Mouse (Mus musculus) inflammation-experienced regulatory T-cells, adult 6 months (primary cell): ENCODE measurements around the gene Crip2. TPM values are rescaled to one million over a fixed set of nuclear protein-coding genes. Genes with fewer than 3 reads are reported as not detected.

Experiments used
- ATAC-seq: one replicate; pipeline ENCODE4 v1.8.0; 2017
- polyA plus RNA-seq, 3 experiments: library from polyadenylated mRNA; unstranded; fragments of 100-300 nt; shearing (Covaris generic); gene quantifications; one replicate each; pipeline ENCODE4 v1.2.1; 2017

The Crip2 gene
- polyA plus RNA-seq, 3 experiments from 2014 or later: 4.9 to 10.4 (median 6.0) TPM

DNA sequence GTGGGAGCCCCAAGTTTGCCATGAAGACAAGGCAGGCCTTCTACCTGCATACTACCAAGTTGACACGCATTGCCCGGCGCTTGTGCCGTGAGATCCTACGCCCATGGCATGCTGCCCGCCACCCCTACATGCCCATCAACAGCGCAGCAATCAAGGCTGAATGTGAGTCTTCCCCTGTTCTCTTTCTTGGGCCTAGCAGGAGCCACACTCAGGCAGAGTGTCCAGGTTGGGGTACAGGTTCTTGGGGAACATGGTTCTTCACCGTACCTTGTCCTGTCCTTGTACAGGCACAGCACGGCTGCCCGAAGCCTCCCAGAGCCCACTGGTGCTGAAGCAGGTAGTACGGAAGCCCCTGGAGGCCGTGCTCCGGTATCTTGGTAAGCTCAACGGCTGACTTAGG is 8.4 kb upstream of the Crip2 start:
- no peak for ATAC-seq

DNA sequence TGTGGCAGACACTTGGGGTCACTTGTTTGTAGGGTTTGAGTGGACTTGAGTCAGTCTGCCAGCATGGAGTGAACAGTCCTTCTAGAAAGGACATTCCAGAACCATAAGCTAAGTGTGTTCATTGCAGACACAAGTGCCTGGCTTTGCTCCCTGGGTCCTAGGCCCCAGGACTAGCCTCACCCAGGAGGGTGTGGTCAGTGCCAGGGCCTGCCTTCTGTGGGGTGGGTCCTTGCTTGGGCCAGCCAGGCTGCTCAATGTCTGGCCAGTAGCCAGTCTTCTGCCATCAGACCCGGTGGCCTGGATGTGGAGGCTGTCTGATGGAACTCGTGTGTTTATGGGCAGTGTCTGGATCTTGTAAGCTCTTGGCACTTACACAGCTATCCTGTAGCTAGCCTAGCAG is 7.5 kb upstream of the Crip2 start:
- no peak for ATAC-seq

DNA sequence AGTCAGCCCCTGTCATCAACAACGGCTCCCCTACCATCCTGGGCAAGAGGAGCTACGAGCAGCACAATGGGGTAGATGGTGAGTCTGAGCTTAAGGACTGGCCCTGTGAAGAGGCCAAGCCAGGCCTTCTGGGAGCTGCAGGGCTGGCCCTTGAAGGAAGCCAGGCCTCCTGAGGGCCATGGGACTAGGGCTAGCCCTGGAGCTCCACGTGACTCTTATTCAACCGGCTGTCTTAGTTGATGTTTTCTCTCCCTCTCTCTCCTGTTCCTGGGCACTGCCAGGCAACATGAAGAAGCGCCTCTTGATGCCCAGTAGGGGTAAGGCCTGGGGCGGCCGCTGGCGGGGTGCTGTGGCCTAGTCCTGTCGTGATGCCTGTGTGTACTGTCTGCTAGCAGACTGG is 6.8 kb upstream of the Crip2 start:
- ATAC-seq: no peak

DNA sequence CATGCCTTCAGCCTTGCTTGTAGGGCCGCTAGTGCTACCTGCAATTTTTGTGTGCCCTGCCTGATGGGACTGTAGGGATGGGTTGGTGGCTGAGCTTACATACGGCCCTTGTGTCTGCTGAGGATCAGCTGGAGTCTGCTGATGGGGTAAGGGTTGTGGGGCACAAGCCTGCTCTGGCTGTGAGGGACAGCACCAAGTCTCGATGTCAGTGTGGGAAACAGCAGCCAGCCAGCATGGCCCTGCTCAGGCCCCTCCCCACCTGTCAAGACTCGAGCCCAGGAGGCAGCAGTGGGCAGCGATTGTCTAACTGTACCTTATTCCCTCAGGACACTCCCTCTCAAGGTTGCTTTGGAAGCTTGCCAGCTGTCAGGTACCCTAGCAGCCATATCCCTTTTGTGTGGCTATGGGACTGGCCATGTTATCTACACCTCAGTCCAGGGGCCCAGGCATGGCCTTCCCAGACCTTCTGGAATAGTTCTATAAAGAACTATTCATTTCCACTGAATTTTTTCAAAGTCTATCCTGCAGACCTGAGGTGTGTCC is 6.1 kb upstream of the Crip2 start:
- ATAC-seq: no peak

DNA sequence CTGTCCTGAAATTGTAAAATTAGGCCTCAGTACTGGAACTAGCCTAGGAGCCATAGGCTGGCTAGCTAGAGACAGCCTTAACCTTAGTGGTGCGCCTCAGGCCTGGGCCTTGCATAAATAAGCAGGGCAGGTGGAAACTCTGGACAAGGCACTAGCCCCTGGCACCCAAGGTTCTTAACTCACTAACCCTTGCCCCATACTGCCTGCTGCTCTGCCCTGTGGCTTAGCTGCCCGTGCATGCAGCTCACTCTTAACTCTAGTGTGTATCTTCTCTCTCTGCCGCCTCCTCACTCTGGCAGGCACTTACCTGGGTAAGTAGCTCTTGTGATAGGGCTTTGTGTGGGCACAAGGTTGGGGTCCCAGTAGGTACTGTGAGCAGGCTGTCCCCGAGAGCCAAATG is 5.5 kb upstream of the Crip2 start:
- ATAC-seq: no peak

DNA sequence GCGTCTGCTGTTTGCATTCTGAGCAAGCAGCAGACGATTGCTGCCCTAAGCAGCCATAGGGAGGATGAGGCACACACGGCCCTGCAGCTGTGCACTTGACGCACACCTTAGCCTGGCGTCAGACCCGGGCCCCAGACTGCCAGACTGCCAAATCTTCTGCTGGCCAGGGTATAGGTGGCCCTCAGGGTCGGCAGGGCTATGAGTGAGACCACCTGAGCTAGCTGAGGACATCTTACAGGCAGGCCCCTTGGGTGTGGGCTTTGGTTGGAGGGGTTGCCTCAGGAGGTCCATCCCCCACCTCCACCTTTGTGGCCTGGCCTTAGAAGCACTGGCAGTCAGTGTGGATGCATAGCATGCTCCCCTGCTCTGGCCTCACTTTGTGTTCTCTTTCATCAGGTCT is 4.6 kb upstream of the Crip2 start:
- ATAC-seq: no peak

DNA sequence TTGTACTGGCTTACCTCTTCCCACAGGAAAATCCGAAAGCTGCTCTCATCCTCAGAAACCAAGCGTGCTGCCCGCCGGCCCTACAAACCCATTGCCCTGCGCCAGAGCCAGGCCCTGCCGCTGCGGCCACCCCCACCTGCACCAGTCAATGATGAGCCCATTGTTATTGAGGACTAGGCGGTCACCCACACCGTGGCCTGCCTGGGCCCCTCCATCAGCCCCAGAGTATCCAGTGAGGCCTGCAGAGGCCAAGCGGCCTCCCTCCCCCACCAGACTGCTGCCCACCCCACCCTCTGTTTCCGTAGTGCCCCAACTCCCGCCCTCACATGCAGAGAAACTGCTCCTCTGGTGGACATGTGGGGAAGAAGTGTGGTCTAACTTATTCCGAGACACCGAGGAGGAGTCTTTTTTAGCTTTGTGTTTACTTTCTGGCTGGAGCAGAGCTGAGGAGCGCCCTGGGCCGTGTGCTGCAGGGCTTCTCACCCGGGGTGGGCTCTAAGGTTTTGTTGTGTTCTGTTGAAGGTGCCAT is 3.5 kb upstream of the Crip2 start:
- no peak for ATAC-seq

DNA sequence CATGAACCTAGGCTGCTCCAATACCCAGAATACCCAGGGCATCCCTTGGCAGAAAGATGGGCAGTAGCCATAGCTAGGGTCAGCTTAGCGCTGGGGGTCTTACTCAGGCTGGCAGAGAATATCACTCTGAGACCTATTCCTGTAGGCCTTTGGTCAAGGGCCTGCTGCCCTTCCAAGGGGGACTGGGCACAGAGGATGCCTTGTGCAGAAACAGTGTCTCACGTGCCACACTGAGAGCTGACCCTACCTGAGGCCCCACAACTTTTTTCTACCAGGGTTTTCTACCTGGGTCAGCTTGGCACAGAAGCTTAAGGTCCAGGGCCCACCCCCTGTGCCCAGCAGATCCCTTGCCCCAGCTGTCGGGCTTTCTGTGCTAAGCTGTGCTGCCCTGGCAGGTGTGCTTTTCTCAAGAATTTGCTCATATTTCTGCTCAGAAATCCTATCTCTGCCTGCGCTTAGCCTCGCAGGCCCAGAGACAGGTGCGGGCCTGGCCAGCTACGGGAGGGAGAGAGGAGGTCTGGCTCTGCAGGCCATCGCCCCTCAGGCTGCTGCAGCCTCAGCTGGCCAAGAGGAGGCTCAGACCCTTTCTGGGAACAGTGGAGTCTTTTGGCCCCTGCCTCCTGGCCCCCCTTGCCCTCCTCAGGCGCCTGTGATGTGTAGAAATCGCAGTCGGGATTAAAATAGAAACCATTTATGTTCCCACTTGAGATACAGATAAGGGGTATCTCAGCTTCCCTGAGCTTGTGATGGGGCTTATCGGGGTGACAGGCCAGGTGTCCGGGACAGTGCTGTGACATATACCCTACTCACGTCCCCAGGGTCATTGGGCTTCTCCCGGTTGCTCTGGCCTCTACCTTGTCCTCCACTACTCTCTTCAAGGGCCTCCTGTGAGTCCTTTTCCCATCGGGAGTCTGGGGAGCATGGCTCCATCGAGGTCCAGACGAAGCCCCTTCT is 2.5 kb upstream of the Crip2 start:
- ATAC-seq: no peak

DNA sequence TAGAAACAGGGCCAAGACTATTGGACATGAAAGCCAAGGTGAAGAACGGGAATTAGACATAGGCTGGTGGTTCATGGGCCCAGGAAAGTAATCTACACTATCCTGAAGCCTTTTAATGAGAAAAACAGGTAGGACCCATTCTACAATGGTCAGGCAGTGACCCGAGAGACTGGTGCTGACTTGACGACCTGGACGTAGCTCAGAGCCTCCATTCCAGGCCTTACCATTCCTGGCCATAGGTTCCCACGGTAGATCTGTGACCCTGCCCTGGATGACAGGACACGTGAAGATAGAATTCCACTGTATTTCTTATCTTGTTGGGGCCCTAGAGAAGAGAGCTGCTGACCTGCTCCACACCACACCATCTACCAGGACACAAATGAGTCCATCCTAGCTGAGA is 1.7 kb upstream of the Crip2 start:
- no peak for ATAC-seq

DNA sequence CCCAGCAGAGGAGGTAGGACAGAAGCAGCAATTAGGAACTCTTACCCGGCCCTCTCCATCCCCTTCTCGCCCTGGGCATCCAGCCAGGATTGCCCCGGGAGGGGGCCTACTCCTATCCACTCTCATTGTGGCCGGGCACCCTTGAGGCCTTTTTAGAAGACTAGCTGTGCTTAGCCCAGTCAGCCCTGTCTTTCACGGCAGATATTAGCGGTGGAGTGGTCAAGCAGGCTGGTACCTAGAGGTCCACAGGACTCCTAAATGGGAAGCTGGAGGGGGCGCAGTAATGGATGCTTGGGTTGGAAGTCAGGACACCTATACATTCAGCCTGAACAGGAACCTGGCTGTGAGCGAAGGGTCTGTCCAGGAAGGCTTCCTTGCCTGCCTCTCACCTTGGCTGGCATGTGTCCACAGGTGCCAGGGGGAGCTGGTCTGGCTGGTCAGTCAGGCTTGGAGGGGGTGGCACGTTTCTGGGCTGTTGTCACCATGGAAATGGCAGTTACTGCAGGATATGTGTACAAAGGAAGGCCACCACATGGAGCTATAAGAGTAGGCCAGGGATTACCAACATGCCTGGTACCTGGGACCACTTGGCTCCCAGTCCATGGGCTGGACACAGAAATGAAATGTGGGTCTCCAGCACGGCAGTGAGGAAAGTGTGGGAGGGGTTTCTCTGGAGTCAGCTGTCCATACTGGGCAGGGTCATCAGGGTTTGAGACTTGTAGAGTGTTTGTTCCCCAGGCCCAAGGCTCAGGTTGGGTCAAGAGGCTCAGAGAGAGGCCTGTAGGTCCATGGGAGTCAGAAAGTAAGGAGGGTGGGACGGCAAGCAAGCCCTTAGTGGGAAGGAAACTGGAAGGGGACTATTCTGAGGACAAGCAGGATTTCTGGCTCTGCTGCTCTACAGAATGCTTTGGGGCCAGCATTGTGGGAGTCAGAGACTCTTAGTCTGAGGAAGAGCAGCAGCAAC is 853 bp upstream of the Crip2 start:
- ATAC-seq: no peak

DNA sequence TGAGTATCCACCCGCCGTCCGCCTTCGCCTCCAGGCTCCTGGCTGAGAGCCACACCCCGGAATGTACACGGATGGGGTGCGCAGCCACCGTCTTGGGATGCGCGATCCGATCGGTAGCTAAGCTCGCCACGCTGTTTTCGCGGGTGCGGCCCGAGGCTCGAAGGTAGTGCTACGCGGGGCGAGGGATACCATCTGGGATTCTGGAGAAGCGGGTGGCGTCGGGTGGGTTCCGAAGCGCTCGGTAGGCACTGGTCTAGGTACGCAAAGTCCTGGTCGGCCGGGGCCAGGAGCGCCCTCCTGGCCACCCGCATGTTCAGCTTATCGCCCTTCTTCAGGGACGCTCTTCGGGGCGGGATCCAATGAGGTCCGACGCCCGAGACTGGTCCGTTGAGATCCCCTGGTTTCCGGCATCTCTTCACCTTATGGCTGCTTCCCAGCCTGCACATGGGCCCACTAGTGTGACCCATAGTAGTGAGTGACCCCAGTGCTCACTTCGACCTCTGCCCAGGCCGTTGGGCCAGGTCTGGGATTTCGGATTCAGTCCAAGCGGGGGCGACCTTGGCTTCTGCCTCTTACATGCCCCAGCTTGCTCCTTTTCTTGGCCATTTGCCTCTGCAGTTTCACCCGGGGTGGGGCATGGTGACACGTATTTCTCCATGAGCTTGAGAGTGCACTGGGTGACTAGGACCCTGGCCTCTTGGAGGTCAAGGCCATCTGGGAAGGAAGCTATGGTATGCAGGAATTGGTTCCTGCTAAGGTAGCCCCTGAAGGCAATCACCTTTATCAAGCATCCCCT is 778 bp downstream of the Crip2 start:
- peak; percentile 25 for ATAC-seq

DNA sequence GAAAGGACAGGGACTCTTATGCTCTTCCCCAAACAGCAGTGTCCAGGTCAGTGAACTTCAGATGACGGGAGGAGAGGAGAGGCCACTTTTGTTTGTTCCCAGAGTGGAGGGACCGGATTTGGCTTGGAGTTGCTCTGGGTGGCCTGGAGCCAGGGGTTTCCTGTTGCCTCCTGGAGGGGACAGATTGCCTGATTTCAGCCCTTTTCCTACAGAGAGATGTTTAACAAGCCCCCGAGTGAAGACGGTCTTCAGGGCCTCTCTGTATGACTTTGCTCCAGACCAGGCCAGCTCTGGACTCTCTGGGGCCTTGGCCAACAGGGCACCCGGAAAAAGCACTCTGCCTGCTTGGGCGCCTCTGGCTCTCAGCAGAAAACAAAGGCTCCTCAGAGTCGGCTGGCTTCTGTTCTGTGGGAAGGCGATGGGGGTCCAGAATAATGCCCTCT is 1.5 kb downstream of the Crip2 start:
- no peak for ATAC-seq

DNA sequence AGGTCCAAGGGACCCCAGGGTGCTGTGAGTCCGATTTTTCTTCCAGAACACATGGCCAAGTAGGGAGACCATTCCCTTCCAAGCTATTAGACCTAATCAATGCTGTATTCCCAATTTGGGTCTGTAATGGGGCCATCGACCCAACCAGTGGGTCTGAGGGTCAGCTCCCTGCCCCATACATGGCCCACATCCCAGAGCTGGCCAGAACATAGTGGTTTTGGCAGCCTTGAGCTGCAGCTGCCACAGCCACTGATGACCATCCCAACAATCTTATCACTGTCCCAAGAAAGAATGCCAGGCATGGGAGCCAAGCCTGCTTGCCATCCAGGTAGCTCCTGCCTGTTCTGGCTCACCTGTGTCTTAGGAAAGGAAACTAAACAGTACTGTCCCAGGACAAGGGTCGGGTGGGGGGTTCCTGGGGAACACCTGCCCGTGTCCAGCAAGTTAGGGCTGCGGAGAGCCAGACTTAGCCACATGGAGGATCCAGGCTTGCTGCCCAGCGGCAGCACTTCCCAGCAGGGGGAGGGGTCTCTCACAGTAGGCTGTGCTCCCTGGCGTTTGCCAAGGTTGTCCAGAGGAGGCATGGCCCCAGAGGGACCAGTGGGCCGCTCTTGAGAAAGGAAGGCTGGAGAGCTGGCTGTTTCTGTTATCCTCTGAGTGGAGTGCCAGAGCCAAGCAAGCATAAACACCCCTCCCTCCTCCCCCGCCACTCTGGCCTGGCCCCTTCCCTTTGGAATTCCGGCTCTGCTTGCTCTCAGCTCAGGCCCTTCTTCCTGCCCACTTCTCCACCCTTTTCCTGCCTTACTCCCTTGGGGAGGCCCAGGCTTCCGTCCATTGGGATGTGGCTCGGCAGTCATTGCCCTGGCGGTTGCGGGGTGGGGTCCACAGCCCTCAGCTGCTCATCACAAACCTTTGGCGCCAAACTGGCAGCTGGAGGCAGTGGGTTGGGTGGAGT is 2.3 kb downstream of the Crip2 start:
- ATAC-seq: no peak

DNA sequence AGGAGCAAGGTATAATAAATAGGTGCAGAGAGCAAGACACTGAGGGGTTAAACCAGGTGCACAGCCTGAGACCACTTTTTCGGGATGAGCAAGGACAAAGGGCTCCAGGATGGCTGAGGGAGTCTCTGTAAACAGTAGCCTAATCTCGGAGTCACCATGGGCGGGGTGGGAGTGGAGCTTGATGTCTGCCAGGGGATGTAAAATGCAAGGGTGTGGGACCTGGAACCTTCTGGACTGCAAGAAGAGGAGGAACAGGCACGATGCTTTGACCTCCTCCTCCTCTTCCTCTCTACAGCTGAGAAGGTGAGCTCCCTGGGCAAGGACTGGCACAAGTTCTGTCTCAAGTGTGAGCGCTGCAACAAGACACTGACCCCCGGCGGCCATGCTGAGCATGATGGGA is 3.1 kb downstream of the Crip2 start:
- ATAC-seq: no peak

DNA sequence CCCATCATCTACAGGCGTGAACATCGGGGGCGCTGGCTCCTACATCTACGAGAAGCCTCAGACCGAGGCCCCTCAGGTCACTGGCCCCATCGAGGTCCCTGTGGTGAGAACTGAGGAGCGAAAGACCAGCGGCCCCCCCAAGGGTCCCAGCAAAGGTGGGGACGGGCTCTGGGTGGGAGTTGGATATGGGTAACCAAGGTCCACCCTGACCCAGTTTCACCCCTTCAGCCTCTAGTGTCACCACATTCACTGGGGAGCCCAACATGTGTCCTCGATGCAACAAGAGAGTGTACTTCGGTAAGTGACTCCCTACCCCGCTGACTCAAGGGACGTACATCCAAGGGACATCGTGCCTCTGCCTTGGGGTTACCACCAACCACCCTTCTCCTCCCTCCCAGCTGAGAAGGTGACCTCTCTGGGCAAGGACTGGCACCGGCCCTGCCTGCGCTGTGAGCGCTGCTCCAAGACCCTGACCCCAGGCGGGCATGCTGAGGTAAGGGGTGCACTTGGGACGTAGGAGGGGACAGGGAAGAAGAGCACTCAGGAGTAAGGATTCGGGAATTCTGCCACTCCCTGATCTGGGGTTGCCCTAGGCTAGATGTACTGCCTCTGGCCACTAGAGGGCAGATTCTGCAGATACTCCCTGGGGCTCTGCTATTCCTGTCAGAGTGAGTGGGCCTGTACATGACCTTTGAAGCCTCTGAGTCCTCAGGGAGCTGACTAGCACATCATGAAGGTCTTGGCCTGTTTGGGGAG is 4.1 kb downstream of the Crip2 start:
- ATAC-seq: no peak

DNA sequence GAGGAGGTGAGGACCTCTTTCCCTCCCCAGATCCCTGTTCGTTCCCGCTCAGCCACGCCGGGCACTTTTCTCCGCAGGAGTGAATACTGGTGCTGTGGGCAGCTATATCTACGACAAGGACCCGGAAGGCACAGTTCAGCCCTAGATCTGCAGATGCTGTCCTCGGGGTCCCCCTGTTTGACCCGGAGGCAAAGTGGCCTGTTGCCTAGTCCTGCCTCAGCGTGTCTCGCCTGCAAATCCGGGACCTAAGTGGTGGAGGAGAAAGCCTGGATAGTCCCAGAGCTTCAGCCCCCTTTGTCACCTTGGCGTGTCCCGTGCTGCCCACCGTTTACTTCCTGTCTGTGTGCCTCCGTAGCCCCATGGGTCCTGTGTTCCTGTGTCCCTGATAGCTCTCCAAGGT is 4.8 kb downstream of the Crip2 start:
- no peak for ATAC-seq

DNA sequence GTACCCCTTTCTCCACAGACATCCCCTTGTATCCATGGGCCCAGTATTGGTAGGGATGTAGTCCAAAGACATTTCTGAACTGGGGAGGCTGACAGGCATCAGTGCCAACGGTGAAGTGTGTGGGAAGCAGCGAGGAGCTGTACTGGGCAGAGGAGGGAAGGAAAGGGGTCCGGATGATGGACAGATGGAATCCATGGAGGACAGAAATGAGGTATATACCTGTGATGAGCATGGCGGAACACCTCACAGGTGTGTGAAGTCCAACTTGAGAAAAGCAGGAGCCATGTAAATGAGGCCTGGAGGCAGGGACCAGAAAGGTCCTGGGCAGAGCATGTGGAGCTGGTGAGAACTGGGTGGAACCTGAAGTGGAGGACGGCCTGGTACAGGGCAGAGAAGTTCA is 5.6 kb downstream of the Crip2 start:
- no peak for ATAC-seq

DNA sequence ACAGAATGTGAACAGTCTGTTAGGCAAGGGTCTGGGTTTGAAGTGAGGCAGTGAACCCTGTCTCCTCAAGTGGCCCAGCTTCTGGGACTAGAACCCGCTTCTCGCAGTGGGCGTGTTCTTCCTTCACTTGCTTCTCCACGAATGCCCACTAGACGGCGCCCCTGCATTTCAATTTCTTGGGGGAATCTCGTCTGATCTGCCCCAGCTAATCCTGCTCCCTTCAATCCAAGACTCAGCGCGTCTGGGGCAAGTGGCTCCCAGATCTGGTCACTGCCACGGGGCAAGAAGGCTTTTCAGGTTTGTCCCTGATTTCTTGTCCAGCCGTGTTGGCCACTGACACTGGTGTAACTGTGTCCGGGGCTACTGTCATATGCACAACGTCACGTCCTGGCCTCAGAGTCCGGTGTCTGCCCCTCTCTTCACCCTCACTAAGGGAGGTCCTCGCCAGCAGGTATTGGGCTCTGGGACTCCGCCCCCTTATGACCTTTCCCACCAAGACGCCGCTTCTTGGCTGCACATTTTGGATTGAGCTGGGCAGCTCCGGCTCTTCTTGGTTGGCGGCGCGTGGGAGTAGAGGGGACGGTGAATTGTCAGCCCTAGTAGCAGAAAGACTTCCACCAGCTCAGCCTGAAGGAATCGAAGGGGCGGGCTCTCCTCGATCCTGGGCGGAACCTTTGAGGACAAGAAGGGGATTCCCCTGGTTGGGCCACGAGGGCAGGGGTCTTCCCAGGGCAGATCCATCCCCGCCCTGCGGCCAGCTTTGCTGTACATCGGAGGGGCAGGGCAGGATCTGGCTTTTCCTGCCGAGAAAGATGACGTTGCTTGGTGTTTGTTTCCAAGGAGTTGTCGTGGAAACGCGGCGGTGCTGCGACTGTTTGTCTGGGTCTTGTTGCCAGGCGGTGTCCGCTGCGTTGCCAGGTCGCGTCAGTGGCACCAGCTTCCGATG is 6.3 kb downstream of the Crip2 start, which contains the start of gene Crip1:
TSS of gene Crip1 (plus strand) at position 205 of the 946 bp plus-strand sequence.
- peak; percentile 65 for ATAC-seq

DNA sequence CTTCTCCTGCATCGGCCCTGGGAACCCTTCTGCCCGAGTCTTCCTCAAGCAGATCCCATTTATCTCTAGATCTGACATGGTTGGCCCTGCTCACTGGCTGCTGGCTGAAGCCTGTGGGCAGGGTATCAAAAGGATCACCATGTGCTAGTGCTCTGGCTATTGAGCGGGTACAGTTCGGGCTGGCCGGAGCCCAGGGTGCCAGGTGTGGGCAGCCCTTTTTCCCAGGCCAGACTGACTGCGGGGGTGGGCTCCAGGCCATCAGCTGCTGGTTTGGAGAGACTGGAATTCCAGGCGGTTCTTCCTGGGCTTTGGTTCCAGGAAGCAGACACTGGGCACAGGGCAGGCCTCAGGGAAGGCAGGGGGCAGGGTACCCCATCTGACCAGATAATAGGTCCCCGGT is 7.4 kb downstream of the Crip2 start:
- ATAC-seq: no peak
